Mouse (Mus musculus): ENCODE results near the gene Cgnl1.

The Cgnl1 gene

DNA sequence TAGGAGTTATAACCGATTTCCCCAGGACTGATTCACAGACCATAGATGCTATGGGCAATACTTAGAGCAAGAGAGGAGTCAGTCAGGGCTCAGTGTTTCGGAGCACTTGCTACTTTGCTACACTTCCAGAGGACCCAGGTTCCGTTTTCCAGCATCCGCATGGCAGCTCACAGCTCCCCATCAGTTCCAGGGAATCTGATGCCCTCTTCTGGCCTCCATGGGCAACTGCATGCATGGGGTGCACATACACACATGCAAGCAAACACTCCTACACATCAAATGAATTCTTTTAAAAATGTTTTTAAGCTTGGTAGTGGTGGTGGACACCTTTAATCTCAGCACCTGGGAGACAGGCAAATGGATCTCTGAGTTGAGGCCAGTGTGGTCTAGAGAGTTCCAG is 98.9 kb downstream of the Cgnl1 start:
- no peak for DNase-seq (ENCODE audit: low spot score in 2 of 2)

DNA sequence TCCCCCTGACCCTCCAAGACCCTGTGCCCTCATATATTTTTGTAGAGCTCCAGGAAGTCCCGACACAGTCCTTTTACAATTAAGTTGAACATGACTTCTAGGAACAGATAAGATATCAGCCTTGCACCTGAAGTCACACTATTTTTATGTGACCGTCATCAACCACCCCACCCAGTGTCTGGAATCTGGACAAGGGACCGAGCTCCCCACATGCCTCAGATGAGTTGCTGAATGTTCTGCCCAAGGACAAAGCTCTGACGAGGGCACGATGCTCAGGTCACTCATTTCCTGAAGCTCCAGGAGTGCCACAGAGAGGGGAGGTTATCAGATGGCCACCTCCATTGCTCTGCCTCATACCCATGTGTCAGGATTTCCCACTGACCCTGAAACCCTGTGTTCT is 100.7 kb downstream of the Cgnl1 start:
- no peak for DNase-seq (ENCODE audit: low spot score in 2 of 2)

DNA sequence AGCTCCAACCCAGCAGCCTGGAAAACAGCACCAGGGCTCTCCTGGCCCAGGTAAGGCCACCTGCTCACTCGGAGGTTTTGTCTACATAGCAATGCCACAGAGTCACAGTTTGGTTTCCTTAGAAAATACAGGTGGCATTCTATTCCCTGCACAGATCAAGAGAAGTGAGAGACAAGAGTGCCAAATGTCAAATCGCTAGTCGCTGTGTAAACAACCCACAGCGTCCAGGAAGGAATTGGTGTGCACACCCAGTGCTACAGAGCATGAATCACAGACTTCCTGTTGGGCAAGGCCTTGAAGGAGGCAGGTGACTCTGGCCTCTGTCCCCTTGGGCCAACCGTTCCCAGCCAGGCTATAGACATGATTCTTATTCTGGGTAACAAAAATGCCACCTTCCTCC is 103.8 kb downstream of the Cgnl1 start:
- no peak for DNase-seq (ENCODE audit: low spot score in 2 of 2)

DNA sequence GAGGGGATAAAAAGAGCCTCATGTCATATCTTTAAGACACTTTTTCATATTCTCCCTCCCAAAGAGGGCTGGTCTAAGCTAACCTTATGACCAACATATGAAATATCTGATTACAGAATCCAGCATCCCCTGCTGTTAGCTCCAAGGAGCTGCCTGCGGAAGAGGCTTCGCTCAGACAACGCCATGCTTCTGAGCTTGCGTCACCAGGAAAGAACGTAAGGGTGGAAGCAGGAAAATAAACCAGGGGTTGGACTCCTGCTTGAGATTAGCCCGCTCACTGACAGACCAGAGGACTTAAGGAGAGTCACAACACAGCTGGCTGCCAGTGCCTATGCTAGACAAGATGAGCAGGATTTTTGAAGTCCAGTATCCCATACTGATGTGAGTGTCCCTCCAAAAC is 105.0 kb downstream of the Cgnl1 start:
- no peak for DNase-seq (ENCODE audit: low spot score in 2 of 2)

DNA sequence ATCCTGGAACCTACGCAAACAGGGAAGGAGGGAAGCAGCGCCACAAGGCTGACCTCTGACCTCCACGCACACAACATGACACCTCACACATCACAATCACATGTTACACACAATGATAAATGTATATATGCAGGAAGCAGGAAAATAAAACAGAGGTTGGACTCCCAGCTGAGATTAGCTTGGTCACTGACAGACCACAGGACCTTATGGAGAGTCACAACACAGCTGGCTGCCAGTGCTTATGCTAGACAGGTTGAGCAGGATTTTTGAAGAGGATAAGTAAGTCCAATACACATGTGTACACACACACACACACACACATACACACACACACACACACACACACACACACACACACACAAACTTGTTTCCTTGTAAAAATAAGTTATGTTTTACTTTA is 105.9 kb downstream of the Cgnl1 start:
- DNase-seq (ENCODE audit: low spot score in 2 of 2), result no peak

DNA sequence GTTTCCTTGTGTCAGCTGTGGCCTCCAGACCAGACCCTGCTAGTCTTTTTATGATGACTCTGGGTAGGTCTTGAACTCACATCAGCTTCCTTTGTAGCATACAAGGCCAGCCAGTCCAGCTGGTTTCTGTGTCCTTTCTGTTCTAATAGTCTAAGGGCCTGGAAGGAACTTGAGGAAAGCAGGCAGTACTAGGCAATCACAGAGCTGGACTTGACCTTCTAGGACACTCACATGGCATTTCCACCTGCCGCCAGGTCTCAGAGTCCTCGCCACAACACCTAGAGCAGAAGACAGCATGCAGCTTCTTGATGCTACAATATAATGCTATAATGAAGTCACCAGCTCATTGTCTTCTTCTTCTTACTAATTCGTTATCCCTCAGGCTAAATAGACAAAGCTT is 106.5 kb downstream of the Cgnl1 start:
- DNase-seq (ENCODE audit: low spot score in 2 of 2), result no peak

DNA sequence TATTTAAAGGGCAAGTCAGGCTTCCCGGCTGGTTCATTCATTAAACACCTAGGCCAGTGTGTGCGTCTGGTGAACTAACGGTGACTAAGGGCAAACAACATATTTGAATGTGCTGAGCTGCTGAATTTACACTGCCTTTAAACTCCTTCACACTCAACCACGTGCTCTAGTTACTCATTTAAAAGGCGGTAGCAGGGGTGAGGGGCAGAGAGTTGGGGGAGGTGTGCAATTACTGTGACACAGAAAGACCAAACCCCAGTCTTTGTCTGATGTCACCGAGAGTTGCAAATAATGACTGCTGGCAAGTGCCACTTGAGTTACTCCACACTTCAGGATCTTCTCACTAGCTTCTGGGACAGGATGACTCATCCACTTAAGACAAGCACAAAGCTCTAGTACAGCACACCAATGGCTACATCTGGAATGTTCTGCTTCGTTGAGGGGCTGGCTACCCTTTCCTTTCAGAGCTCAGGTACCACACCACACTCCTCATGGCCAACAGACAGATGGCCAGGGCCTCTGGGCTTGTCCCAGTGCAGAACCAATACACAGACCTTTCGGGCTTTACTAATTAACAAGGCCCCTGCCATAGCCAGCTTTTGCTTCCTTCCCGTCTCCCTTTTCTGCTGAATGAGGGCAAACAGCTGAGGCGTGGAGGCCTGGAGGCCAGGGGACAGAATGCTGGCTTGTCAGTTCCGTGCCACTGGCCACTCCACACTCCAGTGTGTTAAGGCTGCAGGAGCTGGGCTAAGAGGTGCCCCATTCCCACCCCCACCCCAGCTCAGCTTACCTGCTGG is 107.8 kb downstream of the Cgnl1 start:
- DNase-seq (ENCODE audit: low spot score in 2 of 2), result no peak

DNA sequence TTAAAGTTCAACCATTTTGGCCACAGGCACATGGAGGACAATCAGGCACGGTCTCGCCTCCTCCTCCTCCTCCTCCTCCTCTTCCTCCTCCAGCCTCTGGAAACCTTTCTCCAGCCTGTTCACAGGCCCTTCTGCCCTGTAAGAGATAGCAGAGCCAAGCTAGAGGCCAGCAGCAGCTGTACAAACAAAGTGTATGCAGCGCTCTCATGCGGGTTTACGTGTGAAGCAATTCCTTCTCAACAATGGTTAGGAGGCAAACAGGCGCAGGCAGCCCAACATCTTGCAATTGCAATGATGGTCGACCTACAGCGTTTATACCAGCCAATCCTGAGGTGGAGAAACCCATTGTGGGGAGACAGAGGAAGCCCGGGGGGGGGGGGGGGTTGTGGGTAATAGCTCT is 110.9 kb downstream of the Cgnl1 start:
- DNase-seq (ENCODE audit: low spot score in 2 of 2), result no peak

DNA sequence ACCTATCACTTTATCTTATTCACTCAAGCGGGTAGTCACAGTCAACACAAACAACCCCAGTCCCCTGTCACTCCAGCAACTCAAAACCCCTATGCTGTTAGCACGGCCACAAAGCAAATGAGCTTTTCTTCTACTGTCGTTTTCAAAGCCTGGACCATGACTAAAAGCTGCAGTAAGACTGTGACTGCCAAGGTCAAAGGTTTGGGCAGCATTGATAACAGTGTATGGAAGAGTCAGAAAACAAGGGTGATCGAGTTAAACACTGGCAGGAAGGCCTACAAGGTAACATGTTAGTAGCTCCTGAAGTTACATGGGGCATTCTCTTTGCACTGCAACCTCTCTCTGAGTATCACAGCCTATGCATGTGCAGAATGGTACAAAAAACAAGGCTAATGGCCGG is 111.7 kb downstream of the Cgnl1 start:
- DNase-seq (ENCODE audit: low spot score in 2 of 2), result no peak

DNA sequence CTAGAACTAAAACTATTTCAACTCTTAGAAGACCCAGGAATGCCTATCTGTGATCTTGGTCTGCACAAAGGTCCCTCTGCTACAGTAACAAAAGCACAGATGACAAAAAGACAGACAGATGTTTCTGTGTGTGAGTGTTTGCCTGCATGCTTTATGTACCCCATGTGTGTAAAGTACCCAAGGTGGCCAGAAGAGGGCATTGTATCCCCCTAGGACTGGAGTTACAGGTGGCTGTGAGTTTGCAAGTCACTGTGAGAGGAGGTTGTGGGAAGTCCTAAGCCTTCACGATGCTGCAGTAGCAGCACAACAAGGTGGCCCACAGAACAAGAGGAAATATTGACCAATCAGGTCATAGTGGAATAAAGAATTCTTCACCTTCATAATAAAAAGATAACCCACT is 114.2 kb downstream of the Cgnl1 start:
- DNase-seq (ENCODE audit: low spot score in 2 of 2), result no peak

DNA sequence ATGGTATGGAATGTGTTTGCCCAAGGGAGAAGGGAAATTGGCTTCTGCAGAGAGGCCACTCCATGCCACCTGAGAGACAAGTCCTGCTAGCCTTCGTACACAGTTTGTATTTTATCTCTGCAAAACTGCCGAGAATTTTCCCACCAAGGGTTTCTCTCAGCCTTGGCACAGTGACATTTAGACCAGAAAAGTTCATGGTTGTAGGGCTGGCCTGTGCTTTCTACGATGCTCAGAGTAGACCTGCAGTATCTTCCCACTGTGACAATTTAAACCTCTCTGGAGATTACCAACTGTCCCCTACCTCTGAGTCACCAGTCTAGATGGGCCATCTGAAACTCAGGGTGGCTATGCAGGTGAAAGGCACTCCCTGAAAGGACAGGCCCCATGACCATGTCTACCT is 116.5 kb downstream of the Cgnl1 start:
- DNase-seq (ENCODE audit: low spot score in 2 of 2), result no peak

DNA sequence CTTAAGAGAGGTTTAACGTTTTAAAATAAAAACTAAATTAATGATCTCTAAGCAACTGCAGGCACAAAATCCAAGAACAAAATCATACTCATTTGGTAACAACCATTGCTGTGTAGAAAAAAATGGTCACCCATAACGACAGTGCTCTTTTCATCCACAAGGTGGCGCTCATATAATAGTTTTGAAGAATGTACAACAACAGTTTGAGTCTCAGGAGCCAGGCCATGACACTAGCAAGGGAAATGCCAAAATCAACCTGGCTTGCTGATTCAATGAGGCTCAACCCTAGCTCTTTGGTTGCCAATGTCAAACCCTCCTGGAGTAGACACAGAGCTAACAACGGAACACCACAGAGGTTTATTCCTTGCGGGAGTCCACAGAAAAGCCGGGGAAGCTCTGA is 125.3 kb downstream of the Cgnl1 start:
- peak; percentile 68 to 89 for DNase-seq (ENCODE audit: low spot score in 2 of 2)

DNA sequence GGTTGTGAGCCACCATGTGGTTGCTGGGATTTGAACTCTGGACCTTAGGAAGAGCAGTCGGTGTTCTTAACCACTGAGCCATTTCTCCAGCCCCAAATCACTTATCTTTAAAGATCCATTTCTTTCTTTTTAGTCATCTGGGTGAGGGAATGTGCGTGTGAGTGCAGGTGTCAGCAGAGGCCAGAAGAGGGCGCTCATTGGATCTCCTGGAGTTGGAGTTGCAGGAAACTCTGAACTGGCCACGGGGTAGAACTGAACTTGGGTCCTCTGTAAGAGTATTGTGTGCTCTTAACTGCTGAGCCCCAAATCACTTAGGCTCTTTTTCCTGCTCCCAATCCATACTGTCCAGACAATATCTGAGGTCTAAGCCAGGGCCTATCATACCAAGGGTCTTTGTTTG is 127.8 kb downstream of the Cgnl1 start:
- no peak for DNase-seq (ENCODE audit: low spot score in 2 of 2)

DNA sequence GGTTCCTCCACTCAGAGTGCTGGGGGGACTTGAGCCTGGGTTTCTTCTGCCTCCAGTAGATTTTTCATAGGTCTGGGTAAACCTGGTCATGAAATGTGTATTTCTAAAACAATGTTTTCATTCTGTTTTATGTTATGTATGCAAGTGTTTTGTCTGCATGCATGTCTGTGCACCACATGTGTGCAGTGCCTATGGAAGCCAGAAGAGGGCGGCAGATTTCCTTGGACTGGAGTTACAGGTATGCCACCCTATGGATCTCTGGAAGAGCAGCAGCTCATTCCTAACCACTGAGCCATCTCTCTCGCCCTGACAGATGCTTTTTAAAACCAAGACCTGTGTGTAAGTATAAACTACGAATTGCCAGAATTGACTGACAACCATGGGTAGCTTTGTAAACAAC is 129.1 kb downstream of the Cgnl1 start:
- no peak for DNase-seq (ENCODE audit: low spot score in 2 of 2)

DNA sequence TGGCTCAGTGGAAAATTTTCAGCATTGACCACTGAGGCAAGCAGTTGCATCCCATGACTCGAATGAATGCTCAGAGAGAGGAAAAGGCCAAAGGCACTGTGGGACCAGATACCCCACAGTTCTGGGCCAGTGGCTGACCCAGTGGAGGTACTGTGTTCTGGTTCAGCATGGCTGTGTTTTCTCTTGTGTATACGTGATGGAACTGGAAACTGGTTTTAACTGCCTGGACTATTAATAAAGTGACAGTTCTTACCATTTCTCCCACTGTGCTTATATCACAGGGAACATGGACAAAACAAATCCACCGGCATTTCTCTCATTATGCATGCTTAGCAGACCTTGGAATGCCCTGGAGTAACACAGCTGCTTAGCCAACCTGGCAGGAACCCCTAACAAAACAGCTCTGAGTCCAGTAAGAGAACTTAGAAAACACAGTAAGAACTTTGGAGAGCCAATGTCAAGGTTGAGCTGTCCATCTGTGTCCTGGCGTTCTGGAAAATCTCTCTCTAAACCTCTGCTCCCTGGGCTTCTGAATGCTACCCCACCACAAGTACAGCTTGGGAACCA is 131.0 kb downstream of the Cgnl1 start:
- no peak for DNase-seq (ENCODE audit: low spot score in 2 of 2)

DNA sequence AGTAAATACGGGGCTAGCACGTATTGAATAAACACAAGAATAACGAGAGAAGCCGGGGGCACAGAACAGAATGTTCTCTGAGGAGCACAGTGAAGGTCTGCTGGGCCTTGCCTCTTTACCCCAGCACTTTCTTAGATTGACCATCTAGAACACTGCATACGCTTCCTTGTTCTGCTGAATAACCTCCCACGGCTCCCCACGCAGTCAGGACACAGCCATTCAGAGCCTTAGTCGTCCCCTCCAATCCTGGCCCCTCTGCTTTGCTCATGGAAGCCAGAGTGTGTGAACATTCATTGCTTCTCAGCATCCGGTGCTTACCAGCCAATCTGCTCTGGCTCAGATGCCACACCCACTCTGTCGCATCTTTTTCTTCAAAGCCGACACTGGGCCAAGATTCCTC is 133.2 kb downstream of the Cgnl1 start:
- no peak for DNase-seq (ENCODE audit: low spot score in 2 of 2)

DNA sequence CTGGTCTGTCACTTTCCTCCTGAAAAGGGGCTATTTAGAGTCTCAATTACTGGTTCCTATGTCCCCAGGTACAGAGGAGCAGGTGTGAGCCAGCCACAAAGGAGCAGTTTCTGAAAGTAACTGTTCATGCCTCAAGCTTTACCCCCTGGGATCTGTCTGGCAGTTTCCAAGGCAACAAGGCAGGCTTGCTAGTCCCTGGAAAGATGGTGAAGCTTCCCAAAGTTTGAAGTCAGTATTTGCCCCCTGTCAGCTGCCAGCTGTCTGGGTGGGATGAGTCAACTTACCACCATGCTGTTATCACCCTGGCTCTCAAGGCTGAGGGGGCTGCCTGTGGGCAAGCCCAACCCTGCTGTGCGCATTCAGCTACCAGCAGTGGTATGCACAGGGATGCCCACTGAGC is 134.5 kb downstream of the Cgnl1 start:
- peak in 1 of 2 experiments; percentile 12 for DNase-seq (ENCODE audit: low spot score in 2 of 2)

DNA sequence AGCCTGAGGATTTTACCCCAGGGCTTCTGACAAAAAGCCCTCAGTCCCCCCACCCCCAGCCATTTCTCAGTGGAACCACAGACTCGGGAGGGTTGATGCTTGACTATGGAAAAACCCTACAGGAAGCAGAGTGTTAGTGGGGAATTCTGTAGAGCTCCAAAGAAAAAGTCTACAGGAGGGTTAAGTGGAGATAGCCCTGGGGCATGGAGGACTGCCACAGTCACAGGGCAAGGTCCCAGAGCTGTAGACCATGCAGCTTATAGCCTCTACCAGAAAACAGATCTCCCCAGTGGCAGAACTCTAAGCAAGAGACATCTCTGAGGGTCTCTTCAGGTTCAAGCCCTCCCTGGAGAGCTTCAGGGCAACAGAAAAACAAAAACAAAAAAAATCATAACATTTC is 135.8 kb downstream of the Cgnl1 start:
- DNase-seq (ENCODE audit: low spot score in 2 of 2), result no peak

DNA sequence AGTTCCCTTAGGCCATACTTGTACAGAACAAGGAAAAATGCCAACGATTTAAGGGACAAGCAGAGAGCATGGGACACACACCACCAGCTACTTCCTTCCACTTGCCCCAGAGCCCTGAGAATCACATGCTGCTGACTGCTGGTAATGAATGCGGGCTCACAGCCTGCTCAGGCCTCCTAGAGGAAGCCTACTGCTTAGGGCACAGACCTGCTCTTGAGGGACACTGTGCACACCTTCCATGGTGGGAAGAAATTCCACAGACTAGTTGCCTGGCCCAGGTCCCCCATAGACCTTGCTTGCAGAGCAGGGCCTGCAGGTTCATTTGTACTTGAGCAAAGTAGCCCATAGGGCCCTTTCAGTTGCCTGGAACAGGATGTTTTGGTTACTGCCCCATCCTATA is 136.5 kb downstream of the Cgnl1 start:
- no peak for DNase-seq (ENCODE audit: low spot score in 2 of 2)

DNA sequence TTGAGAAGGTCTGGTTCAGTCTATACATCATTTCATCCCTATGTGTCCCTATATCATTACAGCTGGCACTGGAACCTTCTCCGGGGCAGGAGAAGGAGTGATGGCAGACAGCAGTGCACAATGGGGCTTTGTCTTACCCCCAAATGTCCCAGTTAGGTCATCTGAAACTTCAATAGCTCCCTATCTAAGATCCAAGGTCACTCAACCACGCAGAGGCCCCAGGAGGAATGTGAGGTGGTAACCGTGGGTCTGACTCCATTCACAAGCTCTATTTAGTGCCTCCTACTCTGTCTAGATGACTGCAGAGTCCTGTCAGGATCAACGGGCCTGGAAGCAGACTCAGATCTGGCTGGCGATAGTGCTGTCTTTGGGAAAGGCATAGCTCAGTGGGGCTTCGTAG is 142.5 kb downstream of the Cgnl1 start:
- DNase-seq (ENCODE audit: low spot score in 2 of 2), result no peak

DNA sequence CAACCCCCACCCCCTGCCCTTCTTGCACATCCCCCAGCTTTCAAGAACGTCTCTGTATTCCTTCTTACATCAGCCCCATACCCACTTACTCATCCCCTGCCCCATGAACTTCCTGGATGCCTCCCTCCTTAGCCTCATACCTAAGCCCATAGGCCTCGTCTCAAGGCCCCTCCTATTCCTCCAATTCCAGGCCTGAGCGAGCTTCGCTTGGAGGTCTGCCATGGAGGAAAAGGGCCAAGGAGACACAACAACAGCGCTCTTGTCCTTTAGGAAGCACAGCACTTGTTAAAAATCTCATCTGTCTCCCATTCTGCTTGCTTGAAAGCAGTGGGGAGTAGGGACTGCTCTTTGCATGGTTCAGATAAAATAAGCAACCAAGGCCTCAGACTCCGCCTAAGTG is 143.1 kb downstream of the Cgnl1 start:
- peak in 1 of 2 experiments; percentile 16 for DNase-seq (ENCODE audit: low spot score in 2 of 2)

DNA sequence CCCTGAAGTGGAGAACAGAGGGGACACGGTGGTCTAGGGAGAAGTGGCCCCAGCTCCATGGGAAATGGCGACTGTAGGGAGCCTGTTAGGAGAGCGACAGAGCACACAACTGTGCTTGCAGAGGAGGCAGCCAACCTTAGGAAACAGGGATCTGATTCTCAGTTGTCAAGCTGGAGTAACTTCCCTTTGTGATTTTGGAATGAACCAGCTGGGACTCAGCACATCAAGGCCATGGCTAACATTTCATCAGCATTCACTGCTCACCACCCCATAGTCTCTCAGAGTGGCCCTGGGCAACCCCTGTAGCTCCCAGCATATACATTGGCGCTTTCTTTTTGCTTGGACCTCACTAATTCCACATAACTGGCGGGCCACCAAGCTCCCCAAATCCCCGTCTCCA is 145.4 kb downstream of the Cgnl1 start:
- DNase-seq (ENCODE audit: low spot score in 2 of 2), result no peak

DNA sequence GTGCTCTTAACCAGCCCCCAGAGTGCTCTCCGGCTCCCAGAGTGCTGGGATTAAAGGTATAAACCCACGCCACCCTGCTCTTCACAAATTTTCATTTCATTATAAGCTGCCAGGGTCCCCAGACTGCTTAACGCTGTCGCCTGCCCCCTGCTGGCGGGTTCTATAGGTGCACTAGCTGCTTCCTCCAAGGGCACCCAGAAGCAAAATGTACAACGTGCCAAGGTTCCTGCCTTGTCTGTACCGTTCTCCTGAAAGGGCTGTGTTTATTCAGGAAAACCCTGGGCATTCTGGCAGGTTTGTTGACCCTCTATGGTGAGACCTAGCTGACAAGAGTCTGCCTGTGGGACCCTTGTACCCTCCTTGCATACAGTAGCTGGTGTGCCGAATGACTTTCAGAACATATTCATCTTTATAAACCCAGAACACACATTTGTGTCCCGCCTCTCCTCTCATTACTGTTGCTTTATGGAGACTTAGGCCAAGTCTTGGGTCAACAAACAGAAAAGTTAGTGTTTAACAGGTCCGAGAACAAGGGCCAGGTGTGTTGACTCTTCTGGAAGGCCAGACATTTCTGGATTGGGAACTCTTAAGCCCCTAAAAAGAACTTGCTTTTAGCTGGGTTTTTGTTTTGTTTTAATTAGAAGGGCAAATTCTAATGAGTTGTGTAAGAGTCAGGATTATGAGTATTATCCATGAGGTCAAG is 146.5 kb downstream of the Cgnl1 start:
- peak; percentile 44 to 45 for DNase-seq (ENCODE audit: low spot score in 2 of 2)
